Mouse (Mus musculus): Measurements from ENCODE around the gene Flywch1.
A peak's percentile ranks its signal among the peaks of the same experiment; 100 is the strongest.
"Not testable (repeated sequence)": the region's sequence is repeated elsewhere in the genome, so short reads cannot be mapped to it uniquely, and the experiment has no call there.

Gene Flywch1

DNA sequence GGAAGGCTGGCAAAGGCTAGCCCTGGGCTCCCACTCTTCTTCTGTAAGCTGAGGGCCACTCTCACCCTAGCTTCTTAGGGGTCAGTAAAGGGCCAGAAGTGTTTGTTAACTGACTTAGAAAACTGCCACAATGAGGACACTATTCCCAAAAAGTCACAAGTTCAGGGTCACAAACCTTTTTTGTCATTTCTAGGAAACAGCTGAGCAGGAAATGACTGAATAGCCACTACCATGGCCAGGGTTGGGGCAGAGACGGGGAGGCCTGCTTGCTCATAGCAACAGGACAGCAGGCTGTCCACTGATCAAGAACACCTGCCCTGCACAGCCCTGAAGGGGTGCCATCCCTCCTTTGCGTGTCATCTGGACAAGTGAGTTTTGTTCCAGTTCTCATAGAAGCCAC lies 5.7 kb upstream of the Flywch1 start:
- DNase-seq: no peak

- DNase-seq: no peak
Measured at GRCm38 (mm10) chr17:23776216-23776615, 4.8 kb upstream of the Flywch1 start.

DNA sequence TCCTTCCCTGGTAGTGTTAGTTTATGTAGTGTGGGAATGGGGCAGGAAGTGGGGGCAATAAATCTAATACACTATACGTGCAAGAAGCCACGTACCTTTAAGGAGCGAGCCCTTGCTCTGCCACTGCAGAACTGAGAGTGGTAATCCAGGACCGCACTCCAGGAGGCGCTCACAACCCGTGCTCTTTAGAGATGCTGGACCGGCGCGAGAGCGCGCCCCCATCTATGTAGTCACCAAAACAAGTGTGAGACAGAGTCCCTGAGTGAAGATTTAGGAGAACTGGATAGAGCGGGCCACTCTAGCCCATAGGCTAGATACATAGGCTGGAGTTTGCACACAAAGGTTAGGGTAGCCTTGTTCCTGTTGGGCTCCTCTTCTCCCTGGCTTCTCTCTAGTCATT lies 2.7 kb upstream of the Flywch1 start:
- DNase-seq: peak; percentile 83

- DNase-seq: no peak
Measured at GRCm38 (mm10) chr17:23773676-23774075, 2.3 kb upstream of the Flywch1 start.

DNA sequence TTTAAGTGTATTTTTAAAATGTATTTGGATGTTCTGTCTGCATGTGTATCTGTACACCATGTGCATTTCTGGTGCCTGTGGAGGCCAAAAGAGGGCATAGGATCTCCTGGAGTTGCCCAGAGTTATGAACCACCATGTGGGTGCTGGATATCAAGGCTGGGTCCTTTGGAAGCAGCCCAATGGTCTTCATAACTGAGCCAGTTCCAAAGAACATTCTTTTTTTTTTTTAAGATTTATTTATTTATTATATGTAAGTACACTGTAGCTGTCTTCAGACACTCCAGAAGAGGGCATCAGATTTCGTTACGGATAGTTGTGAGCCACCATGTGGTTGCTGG lies 786 bp upstream of the Flywch1 start:
- not testable (repeated sequence) for DNase-seq

DNA sequence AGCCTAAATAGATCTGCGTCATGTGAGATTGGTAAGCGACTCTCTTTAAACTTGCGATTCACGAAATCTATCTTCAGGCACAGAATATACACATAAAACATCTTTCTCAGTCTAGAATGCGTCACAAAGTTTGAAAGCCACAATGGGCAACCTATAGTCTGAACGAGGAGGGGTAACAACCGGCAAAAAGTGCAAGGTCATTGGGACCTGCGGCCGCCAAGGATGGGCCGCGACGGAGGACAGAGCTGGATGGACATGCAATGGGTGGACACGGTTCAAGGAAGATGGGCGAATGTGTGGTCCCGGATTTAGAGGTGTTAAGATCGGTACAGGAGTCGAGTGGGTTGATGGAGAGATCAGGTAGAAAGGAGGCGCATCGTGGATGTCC lies 512 bp downstream of the Flywch1 start:
- no peak for DNase-seq

- no peak for DNase-seq
Measured at GRCm38 (mm10) chr17:23770493-23770892, 909 bp downstream of the Flywch1 start.

- peak; percentile 66 to 67 for DNase-seq
Measured at GRCm38 (mm10) chr17:23762976-23763375, 8.4 kb downstream of the Flywch1 start.

DNA sequence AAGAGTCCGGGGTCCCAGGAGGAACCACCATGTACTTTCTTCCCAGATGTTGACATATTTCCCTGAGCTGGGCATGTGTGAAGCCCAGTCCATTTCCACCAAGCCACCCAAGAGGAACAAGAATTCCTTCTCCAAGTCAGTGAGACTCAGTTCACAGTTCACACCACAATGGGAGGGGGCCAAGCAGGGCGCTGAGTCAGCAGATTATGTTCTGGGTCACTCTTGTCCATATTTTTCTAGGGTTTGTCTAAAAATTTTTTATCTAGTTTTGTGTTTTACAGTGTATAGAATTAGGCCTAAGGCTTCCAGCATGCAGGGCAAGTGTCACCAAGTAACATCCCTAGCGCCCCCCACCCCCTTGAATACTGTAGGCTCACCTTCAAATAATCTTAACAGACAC lies 10.2 kb downstream of the Flywch1 start:
- DNase-seq: no peak

DNA sequence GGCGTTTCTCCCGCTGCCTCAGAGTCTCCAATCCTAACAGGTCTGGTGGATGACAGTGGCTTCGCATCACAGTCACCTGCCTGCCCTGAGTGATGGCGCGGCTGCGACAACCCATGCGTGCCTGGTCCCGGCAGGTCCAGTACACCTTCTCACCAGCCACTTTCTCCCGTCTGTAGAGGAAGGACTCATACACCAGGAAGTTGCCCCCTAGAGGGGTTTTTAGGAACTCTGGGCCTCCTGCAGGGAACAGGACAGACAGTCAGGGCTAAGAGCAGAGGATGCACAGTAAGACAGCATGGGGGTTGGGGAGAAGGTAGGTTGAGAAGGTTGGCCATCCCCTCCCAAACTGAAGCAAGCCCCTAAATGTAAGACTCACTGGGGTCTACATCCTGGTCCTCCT lies 11.2 kb downstream of the Flywch1 start:
- no peak for DNase-seq

GRCm38 (mm10) chr17:23758801-23759200 lies 12.6 kb downstream of the Flywch1 start:
- DNase-seq: peak; percentile 45 to 57

- no peak for DNase-seq
Measured at GRCm38 (mm10) chr17:23757581-23757980, 13.8 kb downstream of the Flywch1 start.

DNA sequence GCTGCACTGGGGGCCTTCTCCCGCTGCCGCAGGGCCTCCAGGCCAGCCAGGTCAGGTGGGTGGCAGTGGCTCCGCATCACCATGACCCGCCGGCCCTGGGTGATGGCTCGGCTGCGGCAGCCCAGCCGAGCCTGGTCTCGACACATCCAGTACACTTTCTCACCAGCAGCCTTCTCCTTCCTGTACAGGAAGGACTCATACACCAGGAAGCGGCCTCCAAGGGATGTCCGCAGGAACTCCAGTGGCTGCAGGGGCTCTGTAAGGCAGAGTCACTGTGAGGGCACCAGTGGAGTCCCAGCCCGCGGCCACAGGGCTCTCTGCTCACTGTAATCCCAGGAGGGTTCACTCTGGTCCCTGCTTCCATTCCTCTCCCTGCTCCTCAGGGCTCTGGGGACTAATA lies 15.7 kb downstream of the Flywch1 start:
- no peak for DNase-seq

DNA sequence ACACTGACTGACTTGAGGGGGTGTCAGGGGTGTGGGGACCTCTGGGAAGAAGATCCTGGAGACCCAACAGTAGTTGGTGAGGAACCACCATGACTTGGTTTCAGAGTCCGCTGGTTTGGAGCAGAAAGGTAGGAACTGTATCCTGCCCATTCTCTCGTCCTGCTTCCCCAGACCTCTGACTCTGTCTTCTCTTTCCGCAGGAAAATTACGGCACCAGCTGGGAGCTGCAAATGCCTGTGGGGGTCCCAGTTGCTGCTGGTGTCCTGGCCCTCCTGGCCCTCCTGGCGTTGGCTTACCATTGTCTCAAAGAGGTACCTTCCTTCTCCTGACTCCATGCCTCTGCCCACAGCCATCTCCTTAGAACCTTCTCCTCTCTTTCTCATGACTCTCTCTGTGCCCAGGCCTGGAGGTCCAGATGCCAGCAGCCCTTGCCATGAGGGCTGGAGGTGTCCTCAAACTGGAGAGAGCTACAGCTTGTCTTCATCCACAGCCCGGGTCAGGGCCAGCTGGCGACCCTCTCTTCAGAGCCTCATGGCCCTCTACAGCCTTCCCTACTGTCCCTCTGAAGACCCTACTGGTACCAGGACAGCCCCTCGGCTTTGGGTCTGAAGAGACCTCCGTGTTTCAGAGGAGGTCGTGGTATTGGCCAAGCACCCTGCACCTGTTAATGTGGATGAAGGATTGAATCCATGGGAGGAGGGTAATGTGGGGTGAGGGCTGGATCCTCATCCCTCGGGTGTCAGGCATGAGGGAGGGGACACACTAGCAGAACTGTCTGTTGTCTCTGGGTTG lies 21.8 kb downstream of the Flywch1 start:
- no peak for DNase-seq

DNA sequence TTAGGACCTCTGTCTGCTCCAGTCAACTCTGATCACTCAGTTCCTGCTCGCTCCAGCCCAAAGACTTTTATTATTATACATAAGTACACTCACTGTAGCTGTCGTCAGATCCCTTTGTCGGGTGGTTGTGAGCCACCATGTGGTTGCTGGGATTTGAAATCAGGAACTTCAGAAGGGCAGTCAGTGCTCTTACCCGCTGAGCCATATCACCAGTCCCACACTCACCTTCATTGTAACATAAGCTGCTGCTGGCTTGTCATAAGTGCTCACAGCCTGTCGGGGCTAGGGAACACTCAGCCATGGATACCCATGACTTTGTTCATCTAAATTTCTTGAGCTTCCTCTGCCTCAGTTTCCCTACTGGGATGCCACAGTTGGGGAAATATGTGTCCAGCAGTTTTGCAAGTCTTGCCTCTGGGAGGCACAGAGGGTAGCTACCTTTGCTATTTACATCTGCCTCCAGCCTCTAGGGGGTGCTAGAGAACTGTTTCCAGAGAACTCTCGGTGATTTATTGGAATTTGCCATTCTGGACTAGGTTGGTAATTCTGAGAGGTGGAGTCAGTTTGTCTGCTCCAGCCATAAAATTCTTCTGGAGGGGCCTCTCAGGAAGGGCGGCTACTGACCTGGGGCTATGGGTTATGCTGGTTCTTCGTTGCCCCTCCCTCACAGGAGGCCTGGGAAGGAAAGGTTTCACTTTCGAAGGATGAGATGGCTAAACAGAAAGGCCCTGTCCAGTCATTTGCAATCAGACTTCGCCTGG lies 22.6 kb downstream of the Flywch1 start:
- DNase-seq: peak; percentile 83

DNA sequence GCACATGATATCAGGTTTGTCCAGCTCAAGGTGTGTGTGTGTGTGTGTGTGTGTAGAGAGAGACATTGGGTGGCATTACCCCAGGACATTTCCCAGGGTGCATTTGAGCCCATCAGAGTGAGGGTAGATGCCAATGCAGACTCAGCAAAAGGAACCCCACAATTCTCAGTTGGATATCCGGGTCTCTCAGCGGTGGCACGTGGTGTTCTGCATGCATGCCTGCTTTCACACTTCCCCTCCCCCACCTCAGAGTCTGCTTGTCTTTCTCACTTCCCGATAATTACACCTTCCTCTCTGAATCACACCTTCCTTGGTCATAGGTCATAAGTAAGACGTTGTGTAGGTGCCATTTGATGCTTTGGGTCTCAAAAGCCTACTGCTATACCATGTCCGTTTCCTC lies 23.4 kb downstream of the Flywch1 start:
- DNase-seq: no peak

- DNase-seq: no peak
Measured at GRCm38 (mm10) chr17:23747471-23747870, 23.9 kb downstream of the Flywch1 start.

DNA sequence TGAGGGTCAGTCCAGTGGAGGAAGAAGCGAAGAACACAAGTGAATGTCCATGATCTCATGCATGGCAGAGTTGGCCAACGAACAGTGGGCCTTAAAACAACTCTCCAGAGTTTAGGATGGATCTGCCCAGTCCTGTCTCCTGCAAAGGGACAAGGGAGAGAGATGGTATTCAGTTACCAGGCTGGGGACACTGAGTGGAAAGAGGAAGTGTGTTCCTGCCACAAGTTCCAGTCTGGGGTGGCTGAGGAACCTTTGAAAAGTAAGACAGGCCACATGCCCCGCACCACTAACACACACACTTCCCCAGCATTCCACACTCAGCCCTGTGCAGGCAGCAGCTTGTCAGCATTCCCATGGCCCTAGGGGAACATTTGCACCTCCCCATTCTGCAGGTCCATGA lies 24.6 kb downstream of the Flywch1 start:
- no peak for DNase-seq

DNA sequence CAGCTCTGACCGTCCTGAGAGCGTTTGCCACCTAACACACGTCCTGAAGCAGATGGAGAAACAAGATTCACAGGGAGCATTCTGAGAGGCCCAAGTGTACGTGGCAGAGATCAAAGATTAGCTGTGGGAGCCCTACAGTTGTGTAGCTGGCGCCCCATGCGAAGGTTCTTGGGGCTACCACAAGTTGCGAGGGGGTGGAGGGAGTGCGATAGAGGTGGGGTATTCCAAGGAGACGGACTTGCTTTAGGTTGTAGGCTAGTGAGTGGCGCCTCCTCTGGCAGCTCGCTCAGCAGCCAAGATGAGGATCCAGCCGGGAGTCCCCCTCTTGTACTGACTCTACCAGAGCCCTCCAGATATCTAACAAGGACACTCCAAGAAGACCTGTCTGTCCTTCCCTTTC lies 25.1 kb downstream of the Flywch1 start:
- DNase-seq: peak; percentile 34 to 36

- peak in 1 of 2 experiments; percentile 26 for DNase-seq
Measured at GRCm38 (mm10) chr17:23745301-23746251, 25.8 kb downstream of the Flywch1 start, which contains the start of gene Kremen2. Gene Kremen2 (minus strand): TSS chr17:23745833.

GRCm38 (mm10) chr17:23744651-23745050 lies 26.8 kb downstream of the Flywch1 start:
- no peak for DNase-seq

DNA sequence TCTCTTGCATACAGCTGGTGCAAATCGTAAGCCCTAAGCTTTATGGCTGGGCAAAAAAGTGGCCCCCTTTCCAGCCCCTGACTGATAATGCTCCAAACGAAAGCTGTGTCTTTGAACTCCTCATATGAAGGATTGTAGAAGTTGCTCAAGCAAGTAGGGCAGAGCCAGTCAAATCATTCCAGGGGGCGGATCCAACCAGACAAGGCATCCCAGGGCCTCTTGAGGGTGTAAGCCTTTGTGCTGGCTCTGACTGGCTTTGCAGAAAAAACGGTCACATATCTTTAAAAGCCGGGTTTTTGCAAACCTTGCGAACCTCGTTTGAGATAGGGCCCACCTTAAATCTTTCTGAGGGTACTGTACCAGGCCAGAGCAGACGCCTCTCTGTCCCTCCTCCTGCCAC lies 27.3 kb downstream of the Flywch1 start:
- no peak for DNase-seq

- no peak for DNase-seq
Measured at GRCm38 (mm10) chr17:23742941-23743340, 28.5 kb downstream of the Flywch1 start.

All from cerebellum, adult 18-20 months (tissue).